Mouse (Mus musculus) liver, postnatal 0 days (tissue): Measurements from ENCODE around the gene Galnt10.

ENCODE experiments used
- CTCF ChIP-seq: sonication (generic); IDR thresholded peaks from 2 replicates; pipeline ENCODE4 v1.5.1; 2016; ENCODE audit warnings: antibody characterized with exemption, low read depth
- EP300 ChIP-seq: IDR thresholded peaks from 2 replicates; pipeline ENCODE4 v1.6.1; 2016; ENCODE audit warnings: antibody characterized with exemption, low read depth, mild to moderate bottlenecking

DNA sequence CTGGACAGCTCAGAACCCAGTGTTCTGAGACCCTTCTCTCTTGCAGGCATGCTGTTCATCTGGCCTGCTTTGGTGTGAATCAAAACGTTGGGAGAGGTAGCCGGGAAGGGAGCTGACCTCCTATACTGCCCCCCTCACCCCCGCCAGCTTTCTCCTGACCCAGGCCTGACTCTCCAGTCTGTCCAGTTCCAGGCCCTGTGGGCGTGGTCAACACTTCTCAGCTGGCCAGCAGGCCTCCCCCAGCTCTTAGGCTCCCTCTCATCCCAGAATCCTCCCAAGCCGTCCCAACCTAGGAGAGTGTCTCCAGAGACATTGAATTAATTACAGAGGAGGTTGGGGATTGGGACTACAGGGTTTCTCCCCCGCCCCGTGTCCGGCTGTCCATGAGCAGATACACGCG, 26.6 kb downstream of the Galnt10 start:
- TF ChIP-seq CTCF (no peak), EP300 (no peak)
